Mouse (Mus musculus): ENCODE data around the gene Dgki.
A peak's percentile ranks its signal among the peaks of the same experiment; 100 is the strongest.
"Not testable (repeated sequence)": the region's sequence is repeated elsewhere in the genome, so short reads cannot be mapped to it uniquely, and the experiment has no call there.

Dgki gene

DNA sequence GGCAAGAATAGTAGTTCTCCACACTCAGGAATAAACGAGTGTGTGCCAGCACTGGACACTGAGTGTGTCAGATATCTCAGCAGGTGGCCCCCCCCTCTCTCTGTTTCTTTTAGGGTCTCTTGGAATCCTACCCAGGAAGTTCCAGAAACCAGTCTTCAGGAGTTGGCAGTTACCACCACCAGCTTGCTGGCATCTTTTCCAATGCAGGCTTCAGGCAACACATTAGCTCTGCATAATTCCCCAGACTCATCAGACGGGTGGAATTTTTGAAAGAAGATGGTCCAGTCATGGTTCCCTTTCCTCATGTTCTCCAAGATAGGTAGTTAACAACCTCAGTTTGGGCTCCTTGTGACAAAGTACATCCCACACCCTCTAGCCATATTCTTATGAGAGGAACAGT is 149.5 kb downstream of the Dgki start:
- DNase-seq (ENCODE audit: extremely low spot score, low spot score), result no peak

DNA sequence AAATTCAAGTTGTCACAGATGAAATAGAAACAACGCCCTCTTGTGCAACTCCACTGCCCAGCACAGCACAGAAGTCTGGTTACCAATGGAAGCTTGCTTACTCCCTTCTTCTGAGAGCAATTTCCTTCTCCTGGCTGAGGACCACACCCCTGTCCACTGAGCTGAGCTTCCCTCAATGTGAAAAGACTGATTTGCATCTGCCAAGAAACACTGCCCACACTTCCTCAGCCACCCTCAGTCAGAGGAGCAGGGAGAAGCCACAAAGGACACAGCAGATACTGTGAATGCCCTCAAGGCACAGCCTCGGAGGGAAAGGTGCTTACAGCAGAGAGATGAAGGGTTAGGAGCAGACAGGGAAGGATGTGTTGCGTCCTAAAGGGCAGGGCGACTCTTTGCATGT is 149.9 kb downstream of the Dgki start:
- DNase-seq (ENCODE audit: extremely low spot score, low spot score), result no peak

DNA sequence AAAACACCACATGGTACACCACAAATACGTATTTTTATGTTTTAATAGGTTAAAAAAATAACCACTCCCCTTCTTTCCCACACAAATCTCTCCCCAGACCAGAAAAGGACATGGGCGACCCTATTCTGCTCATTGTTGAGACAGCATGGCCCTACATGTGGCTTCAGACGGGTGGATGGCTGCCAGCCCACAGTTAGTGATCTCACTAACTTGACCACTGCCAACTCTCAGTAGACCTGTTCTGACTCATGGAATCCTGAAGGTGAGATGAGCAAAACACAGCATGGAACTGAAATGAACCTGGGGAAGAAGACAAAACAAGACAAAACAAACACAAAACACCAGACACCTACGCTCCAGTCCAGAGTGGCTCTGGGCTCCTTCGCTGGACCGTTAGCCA is 150.8 kb downstream of the Dgki start:
- DNase-seq (ENCODE audit: extremely low spot score, low spot score), result no peak

DNA sequence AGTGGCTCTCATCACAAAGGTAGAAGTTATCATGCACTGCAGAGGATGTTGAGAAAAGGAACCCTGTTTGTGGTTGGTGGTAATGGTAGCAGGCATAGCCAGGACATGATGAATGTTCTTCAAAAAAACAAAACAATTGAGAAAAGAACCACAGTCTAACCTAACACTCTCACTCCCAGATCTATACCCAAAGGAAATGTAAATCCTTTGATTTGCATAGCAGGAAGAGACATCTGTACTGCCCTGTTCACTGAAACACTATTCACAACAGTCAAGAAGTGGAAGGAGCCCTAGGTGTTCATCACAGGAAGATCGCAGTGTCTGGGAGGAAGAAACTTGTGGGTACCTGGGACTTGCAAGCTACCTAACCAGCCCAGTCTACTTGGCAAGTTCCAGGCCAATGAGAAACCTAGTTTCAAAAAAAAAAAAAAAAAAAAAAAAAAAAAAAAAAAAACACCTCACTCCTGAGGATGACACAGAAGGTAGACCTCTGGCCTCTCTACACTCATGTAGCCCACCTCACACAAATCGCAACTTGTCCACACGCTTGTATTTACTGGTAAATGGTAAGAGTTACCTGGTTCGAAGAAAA is 152.5 kb downstream of the Dgki start:
- no peak for DNase-seq (ENCODE audit: extremely low spot score, low spot score)

DNA sequence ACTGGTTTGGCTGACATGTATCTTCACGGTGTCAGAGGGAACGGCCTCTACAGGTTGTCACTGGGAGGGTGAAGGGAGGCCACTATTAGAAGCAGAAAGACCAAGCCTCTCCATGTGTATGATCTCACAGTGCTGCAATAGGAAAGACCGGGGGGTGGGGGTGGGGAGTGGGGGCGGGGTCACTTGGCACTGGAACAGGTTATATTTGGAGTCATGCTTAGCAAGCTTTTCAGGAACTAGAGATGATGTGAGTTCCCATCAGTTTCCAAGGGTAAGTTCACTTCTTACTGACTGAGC is 156.2 kb downstream of the Dgki start:
- no peak for DNase-seq (ENCODE audit: extremely low spot score, low spot score)

DNA sequence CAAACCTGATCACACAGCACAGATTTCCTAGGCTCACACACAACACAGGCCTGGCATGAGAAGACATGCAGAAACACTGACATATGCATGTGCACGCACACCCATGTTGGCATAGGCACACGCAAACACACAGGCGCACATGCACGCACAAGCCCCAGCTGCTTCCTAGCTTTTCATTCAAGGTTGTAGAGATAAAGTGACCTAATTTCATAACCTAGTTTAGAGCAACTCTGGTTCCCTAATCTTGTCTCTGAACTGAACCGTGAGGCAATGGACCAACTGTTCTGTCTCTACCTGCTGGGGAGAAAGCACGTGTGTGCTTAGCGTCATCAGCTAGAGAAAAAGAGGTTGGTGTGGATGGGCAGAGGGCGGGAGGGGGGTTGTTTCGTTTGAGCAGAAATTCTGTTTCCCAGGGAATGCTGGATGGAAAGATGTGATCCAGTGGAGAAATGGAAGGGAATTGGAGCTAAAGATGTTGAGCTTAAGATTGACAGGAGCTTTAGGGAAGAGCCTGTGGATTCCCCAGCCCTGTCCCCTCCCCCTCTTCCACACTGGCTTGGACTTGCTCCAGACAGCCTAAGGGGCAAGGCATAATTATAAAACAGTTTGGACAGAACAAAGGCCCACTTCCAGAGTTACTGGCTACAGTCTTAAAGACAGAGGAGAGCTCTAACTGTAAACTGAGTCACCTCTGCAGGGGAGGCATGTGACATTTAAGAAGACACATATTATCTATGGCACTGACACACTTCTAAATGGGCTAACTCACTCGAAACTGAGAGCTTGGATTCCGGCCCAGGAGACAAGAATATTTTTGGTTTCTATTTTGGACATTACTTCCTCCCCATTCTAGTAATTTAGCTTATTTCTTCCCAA is 156.8 kb downstream of the Dgki start:
- DNase-seq (ENCODE audit: extremely low spot score, low spot score), result no peak

DNA sequence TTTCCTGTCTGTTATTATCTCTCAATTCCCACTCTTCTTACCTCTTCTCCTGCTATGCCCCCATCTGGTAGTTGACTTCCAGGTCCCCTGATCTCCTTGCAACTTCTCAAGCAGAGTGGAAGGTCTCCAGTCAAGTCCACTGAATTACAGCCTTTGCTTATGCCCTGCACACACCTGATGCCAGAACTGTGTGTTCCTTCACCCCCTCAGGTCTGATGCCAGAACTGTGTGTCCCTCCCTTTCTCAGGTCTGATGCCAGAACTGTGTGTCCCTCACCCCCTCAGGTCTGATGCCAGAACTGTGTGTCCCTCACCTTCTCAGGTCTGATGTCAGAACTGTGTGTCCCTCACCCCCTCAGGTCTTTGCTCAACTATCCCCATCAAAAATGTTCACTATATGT is 161.2 kb downstream of the Dgki start:
- DNase-seq (ENCODE audit: extremely low spot score, low spot score), result no peak

DNA sequence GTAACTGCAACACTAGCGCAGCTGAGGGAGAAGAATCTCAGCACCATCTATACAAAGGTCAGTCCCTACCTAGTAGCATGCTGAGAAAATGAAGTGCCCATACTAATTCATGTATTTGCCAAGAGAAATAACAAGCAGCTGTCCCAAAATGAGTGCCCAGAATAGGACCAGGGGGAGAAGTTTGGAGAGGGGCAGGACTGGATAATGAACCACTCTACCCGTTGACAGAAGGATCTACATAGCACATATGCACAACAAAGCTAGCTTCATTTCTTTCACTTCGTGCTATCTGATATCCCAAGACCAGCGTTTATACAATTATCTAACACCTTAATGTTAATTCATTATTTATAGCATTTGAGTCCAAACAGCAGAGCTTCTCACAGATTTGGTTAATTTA is 168.7 kb downstream of the Dgki start:
- DNase-seq (ENCODE audit: extremely low spot score, low spot score), result no peak

DNA sequence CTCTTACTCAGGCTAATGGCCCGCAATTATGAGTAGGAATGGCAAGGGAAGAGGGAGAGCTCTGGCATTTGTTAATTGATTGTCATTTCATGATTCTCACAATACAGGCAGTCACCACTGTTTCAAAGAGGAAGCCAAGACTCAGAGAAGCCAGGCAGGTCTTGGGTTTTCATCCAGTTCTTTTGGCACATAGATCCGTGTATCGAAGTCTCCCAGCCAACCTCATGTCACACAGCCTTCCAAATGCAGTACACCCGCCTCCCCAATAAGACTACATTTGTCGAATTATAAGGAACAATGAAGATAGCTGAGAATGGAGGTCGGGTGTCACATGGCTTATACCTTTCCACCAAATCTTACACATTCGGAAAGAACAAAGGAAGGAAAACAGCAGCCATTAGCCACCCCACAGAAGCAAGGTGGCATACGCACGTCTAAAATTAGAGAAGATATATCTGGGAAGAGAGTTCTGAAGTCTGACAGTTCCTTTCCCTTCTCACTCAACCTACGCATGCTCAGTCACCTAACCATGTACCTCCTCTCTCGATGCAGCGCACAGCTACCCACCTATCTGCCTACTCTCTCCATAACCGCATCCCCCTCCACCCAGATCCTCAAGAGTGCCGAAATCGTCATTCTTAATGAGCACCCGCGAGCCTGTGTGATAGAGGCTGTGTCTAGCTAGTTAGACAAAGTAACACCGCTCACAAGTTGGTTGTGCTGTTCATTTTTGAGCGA is 179.4 kb downstream of the Dgki start:
- DNase-seq (ENCODE audit: extremely low spot score, low spot score), result no peak

DNA sequence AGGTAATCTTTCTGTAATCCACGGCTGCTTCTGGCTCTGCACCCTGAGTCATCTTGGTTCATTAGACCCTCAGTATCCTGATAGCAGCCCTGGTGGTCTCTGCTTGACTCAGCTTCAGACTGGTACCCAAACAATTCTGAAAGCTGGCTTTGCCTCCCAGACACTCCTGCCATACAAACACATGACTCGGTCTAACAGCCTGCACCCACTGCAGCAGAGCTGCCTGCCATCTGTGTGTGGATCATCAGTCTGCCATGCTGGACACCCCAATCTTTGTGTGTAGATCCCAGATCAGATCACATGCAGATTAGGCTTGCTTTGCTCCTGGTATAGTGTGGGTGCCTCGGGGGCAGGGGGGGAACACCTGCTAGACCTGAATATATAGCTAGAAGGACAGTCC is 180.8 kb downstream of the Dgki start:
- DNase-seq (ENCODE audit: extremely low spot score, low spot score), result no peak

DNA sequence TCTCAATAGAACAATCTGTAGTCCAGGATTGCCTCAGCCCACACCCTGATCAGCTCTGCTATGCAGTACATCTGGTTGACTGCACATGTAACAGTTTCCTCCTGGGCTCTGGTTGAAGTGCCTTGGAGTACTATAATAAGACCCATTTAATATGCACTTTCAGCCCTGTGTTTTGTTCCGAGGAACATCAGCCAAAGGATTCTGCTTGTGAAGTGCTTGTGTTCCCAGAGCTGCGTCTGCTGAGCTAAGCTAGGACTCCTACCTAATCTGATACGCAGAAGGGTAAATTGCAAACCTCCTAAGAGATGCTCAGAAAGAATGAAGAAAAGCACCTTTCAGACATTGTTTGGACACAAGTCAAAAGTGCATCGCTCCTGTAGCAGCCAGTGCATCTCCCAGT is 186.9 kb downstream of the Dgki start:
- no peak for DNase-seq (ENCODE audit: extremely low spot score, low spot score)

DNA sequence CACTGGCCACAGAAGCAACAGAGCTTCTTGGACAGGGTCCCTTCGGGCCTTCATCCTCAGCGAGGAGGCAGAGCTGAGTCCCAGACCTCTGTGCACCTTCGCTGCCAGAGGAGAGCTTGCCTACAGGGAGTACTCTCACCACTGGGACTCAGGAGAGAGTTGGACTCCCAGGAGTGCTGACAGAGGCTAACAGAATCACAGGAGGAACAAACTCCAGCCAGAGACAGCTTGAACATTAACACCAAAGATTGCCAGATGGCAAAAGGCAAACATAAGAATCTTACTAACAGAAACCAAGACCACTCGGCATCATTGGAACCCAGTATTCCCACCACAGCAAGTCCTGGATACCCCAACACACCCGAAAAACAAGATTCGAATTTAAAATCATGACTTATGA is 193.7 kb downstream of the Dgki start:
- DNase-seq (ENCODE audit: extremely low spot score, low spot score), result not testable (repeated sequence)

DNA sequence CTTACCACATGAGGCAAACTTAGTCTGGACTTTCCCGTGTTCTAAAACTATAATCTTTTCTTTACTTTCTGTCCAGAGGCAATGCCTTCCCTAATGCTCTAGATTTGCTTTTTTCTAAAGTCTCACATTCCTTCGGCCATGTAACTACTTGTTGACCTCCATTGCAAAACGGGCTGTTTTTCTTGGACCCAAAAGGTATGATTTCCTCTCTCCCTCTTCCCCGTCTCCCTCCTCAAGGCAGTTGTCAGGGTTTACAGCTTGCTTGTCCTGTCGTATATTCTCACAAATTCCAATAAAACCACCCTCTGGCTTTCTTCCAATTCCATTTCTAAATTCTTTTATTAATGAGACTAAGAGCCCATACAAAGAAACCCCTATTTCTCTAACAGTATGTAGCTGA is 199.6 kb downstream of the Dgki start:
- DNase-seq (ENCODE audit: extremely low spot score, low spot score), result no peak

DNA sequence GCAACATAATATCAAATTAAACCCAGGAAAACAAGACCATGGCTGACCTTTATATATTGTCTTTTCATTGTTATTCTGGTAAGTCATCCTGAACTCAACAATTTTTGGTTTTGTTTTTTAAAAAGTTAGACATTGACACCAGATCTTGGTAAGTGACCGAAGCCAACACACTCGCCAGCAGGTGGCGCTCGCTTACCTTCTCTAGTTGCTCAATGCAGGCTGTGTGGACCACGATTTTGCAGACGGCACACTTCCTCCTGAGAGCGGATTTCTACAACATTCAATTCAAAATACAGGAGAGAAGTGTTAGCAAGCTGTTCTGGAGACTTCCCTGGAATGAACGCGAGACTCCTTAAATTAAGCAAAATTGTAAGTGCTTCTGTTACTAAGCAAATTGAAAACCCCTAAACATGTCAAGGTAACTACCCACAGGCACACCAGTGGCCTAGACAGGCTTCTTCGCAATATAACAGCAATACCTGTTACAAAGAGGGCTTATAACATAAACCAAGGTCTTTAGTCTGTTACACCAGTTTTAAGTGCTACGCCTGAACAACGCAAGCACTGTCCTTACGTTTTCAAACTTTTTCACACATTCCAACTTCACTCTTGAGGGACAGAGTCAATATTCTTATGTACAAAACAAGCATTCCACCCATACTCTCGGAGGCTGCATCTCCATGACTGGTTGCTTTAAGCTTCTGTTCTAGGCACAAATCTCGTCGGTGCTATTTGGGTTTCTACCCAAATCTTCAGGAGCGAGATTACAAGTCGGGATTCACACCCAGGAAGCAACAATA is 202.4 kb downstream of the Dgki start:
- peak; percentile 86 for DNase-seq (ENCODE audit: extremely low spot score, low spot score)

DNA sequence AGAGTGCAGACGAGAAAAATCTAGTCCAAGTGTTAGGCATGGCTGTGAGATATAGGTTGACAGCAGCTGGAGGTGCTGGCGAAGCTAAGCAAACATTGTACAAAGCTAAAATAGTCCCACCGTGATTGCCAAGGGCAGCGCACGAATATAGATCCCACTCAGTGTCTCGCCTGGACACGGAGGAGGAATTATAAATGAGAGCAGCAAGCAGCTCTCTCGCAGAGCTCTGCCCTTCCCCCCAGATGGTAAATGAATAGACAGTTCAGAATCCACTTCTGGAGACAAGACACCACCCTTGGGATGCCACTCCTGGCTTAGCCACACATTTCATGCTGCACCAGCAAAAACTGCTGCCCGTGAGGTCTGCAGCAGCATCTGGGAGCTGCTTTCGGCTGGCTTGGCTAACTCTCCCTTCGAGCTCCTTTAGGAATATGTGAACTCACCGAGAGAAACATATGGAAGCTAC is 203.1 kb downstream of the Dgki start:
- peak; percentile 17 for DNase-seq (ENCODE audit: extremely low spot score, low spot score)

DNA sequence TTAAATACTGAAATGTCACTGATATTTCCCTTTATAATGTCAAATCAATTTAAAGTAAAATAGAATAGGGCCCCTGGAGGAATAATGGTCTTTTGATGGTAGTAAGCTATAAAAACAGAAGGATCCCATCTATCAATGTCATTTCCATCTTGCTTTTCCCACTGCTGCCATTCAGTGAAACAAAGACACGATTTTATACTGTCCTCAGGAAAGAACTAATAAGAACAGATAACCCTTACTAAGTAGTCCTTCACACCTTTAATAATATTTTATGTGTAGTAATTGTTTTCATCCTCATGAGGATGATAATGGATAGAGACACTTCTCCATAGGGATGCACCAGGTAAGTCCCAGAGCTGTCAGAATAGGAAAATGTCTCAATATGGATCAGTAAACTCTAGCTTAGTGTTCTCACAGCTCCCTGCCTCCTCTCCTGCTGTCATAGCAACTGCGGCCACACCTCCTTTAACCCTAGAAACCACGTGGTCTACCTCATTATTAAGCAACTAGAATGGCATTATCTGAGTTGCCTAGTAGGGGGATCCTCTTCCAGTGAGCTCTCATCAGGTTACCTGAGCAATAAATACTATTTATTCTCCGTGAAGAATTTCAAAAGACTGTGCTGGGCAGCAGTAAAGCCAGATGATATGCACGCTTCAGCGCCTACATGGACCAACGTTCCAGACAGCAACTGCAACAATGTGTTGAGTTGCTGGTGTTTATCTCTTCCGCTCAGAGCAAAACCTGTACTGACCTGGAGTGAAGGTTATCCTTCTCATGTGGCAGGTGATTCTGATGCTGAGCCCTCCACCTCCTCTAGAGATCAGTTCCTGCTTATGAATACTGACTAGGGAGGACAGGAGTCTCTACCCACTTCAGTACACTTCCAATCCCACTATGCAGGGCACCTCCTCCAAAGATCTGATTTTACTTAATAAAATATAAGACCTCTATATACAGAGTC is 210.6 kb downstream of the Dgki start:
- DNase-seq (ENCODE audit: extremely low spot score, low spot score), result no peak

DNA sequence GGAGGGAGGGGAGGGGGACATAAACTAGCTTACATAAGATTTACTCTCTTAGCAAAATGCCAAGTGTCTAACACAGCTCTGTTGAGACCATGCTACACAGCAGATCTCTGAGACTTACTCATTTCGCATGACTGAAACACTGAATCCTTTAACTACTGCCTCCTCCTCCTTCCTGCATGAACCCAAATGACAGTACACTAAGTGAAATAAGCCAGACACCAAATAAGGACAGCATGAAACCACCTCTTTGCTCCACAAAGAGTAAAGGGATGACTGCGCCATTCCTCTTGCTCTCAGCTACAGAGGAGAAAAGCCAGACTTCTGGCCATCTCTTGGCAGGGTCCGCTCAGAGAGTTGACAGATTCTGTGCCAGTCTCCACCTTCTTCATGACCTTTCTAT is 217.0 kb downstream of the Dgki start:
- no peak for DNase-seq (ENCODE audit: extremely low spot score, low spot score)

DNA sequence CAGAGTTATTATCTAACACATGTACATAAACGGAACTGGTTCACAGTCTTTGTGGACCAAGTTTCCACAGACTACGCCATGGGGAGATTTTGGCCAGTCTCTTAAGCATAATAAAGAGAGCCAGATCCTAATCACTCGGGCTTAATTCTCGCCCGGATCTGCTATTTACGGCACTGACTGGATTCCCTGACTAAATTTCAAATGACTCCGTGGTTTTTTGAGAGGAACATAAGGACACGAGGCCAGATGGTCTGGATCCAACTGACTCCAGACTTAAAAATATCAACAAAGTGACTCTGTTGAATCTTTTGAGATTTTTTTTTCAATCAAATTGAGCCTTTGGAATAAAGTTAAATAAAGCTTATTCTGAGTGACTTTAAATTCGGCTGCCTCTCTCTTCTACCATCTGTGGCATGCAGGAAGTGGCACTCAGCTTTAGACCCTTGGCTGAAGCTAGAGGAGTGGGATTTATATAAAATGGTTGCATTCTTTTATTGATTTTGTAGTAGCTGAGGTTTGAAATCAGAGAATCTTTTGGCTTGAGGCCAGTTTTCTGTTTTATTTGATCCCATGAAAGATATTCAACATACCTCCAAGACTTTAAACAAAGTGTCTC is 227.5 kb downstream of the Dgki start:
- DNase-seq (ENCODE audit: extremely low spot score, low spot score), result no peak

DNA sequence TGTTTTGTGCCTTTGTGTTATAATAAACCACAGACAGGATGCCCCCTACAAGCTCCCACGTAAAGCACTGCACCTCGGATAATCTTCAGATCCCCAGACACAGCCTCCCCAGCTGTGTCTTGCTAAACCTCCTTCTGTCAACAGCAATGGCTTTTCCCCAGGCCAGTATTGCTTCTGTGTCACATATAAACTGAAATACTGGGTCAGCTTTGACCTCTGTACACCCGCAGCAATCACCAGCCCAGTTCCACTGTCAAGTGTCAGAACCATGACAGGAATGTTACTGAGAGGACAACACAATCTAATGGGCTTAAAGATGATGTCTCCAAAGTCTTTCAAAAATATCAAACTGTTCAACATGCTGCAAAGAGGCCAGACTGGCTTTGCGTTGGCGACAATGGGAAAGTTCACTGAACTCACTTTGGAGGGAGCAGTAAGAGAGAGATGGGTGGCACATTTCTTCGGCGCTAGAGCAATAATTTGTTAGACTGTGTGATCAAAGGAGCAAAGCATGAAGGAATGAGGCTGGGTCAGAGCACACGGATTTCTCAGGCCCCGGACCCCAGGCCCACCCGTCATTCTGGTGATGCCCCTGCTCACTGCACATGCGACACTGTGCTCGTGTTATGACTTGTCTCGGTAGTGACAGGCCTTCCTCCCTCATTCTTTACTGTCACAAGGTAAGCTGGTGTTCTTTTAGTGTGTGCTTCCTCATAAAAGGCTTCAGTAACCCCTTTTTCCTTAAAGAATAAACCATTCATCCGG is 230.0 kb downstream of the Dgki start:
- no peak for DNase-seq (ENCODE audit: extremely low spot score, low spot score)
